Comparison of ENCODE assay signal across 15 mouse cellular contexts in the genomic region with DNA sequence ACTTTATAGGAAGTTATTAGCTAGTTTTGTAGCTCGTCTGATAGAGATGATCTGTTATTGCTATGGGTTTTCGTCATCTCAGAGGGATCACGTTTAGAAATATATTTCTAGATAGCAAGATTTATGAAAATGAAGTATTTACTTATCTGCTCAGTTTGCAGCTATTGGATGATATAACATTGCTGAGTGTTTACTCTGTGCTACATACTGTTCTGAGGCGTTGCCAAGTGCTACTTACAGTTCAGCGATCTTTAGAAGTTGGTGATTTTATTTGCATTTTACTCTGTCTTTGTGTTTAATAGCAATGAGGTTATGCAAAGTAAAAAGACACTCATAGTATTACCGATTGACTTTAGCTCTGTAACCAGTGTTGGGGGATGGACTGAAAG. TPM values are rescaled to one million over a fixed set of nuclear protein-coding genes. Genes with fewer than 3 reads are reported as not detected.
"Had no signal": no experiment of that assay in that cellular context is flagged by ENCODE, and none has a peak within 500 bp of the region (broad histone marks: within the 10 kb centered on the region; RNA-seq: fewer than 3 reads in every experiment).

No protein-coding gene starts in this region.

- H3K4me2 ChIP-seq: liver, embryonic 11.5 days; liver, embryonic 13.5 days; liver, embryonic 15.5 days; midbrain, embryonic 11.5 days; midbrain, embryonic 13.5 days; midbrain, embryonic 15.5 days; neural tube, embryonic 12.5 days; stomach, embryonic 15.5 days had no signal

- H3K9me3 ChIP-seq: liver, embryonic 13.5 days; liver, embryonic 15.5 days; megakaryocyte, embryonic 14.5 days; midbrain, embryonic 13.5 days; midbrain, embryonic 15.5 days; neural tube, embryonic 12.5 days; stomach, embryonic 15.5 days had no signal

- H3K27me3 ChIP-seq: liver, embryonic 13.5 days; liver, embryonic 15.5 days; megakaryocyte, embryonic 14.5 days; midbrain, embryonic 13.5 days; midbrain, embryonic 15.5 days; neural tube, embryonic 12.5 days; stomach, embryonic 15.5 days had no signal

- H3K27ac ChIP-seq: liver, embryonic 13.5 days; liver, embryonic 15.5 days; macrophage; midbrain, embryonic 13.5 days; midbrain, embryonic 15.5 days; neural tube, embryonic 12.5 days; stomach, embryonic 15.5 days had no signal

- H3K4me1 ChIP-seq: liver, embryonic 13.5 days; liver, embryonic 15.5 days; midbrain, embryonic 13.5 days; midbrain, embryonic 15.5 days; neural tube, embryonic 12.5 days; stomach, embryonic 15.5 days had no signal

- H3K4me3 ChIP-seq: liver, embryonic 13.5 days; liver, embryonic 15.5 days; midbrain, embryonic 13.5 days; midbrain, embryonic 15.5 days; neural tube, embryonic 12.5 days; stomach, embryonic 15.5 days had no signal

- H3K9ac ChIP-seq: liver, embryonic 13.5 days; liver, embryonic 15.5 days; liver, postnatal 0 days; midbrain, embryonic 13.5 days; midbrain, embryonic 15.5 days; neural tube, embryonic 12.5 days; stomach, embryonic 15.5 days had no signal

- H3K36me3 ChIP-seq: midbrain, embryonic 15.5 days had no signal

RNA-seq across cellular contexts. Expression of gene Ropn1, which starts 51.1 kb away (rescaled TPM):
- polyA plus RNA-seq: liver, embryonic 11.5 days; liver, embryonic 13.5 days; liver, embryonic 15.5 days; liver, postnatal 0 days; macrophage; midbrain, embryonic 11.5 days; midbrain, embryonic 13.5 days; midbrain, embryonic 15.5 days; midbrain, postnatal 0 days; neural tube, embryonic 12.5 days; neural tube, embryonic 14.5 days; spleen, adult 2 months; stomach, embryonic 15.5 days; thymus, postnatal 0 days had no signal
